Mouse (Mus musculus): ENCODE results near the gene Slc2a10.

- TF ChIP-seq CTCF (IDR thresholded peaks at IDR 0.05) (no peak), EP300 (IDR thresholded peaks at IDR 0.05) (no peak)
Measured at GRCm38 (mm10) chr2:165458189-165458588, 45.4 kb upstream of the Slc2a10 start.

Measured in lung, postnatal 0 days (tissue).